Mouse (Mus musculus) brain, adult 2 months (tissue): ENCODE measurements around the gene Ptpn14.

Experiments used
- DNase-seq: peaks from one replicate; pipeline ENCODE4 v3.0.0; 2011; ENCODE audit warnings: low read depth, low spot score

Gene Ptpn14

DNA sequence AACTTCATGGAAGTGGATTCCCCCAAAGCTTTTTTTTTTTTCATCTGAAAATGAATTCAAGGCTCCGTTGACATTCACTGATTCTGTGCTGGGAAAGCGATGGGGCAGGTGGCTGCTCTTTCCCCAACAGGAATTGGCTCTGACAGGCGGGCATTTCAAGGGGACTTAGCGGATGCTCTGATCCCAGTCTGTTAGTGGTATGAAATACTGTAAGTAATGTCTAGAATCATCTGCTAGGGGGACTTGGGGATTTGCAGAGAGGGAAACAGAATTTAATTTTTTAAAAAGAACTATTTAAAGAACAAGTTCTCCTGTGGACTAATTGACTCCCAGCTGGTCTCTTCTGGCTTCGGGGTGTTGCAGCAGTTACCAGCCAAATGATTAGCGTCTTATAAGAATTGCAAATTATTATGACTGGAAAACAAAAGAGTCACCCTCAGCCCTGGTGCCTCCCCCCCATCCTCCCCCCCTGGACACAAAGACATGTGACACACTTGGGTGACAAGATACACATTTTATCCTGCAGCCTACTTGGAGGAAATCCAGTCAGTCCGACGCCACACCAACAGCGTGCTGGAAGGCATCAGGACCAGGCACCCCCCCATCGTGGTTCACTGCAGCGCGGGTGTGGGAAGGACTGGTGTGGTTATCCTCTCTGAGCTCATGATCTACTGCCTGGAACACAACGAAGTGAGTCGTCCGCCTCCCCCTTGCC, 136.9 kb downstream of the Ptpn14 start:
- DNase-seq = peak; percentile 61

DNA sequence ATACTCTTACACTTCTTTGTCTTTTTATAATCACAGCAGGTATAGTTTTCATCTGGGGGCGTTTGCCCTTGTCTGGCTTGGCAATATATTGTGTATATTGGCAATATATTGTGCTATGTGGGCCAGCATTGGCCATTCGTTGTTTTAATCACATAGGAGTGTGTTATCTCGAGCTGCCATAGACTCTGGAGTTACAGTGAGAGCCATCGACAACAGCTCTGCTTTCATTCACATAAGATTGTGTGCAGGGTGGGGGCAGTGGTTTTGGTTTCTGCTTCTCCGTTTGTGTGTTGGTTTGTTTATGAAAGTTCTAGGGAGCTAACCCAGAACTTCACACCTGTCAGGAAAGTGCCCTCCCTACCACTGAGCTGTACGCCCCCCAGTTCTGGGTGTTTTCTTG, 138.6 kb downstream of the Ptpn14 start:
- no peak for DNase-seq

DNA sequence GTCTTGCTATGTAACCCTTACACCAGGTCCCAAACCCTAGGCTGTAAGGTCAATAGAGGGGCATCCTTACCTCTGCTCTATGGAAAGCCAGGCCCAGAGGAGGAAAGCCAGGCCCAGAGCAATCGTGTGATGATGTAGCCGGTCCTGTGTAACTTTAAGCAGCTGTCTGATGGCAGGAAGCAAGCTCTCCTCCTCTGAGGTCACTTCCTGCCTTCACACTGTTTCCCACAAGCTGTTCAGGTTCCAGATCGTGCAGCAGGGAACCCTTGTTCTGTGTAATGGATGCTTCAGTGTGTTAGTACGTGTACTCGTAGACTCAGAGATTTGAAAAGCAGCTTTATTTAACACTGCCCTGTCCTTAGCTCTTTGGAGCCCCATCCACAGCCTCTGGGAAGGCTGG, 139.0 kb downstream of the Ptpn14 start:
- DNase-seq = no peak

DNA sequence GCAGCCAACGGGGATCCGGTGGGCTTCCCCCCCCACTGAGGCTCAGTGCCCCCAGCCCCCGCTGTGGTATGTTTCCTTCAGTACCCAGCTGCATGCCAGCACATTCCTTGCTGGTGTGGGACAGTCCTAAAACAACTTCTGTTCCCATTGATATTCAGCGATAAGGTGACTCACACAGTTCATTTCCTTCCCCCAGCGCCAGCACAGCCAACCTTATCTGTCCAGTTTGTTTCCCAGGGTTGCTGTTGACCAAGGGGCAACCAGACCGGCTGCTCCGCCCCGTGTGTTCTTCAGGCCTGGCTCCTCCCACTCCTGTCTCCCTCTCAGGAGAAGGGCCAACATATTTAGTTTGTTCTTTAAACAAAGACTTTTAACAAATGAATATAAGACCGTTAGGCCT, 139.4 kb downstream of the Ptpn14 start:
- DNase-seq = no peak

DNA sequence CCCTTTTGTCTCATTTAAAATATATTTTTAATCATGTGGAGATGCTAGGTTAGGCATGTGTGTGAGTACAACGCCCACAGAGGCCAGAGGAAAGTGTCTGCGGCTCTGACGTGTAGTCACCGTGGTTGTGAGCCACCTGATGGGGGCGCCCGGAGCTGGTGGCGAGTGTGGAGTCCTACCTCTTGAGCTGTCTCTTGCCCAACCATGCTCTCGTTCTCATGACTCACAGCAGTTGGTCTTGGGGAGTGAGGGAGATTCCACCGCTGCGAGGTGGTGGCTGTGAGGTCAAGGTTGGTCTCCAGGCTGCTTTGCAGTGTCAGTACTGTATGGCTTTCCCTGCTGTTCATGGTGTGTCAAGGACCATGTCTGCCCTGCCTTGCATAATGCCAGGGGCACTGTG, 140.0 kb downstream of the Ptpn14 start:
- no peak for DNase-seq

DNA sequence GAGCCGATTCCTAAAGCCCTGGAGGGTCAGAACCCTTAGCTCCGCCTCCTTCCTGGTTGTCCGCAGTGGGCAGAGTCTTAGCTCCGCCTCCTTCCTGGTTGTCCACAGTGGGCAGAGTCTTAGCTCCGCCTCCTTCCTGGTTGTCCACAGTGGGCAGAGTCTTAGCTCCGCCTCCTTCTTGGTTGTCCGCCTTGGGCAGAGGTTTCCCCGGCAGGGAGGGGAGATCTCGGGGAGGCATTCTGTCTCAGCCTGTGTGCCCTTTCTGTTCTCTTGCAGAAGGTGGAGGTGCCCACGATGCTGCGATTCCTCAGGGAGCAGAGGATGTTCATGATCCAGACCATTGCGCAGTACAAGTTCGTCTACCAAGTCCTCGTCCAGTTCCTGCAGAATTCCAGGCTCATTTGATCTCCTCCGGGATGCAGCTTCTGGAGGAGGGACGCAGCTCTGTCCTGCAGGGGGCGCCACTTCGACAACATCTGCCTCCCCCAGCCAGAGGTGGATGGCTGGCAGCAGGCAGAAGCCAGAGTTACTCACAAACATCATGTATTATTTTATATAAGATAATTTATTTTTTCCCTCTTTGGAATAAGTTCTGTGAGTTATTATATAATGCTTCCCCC, 141.7 kb downstream of the Ptpn14 start:
- DNase-seq = no peak

DNA sequence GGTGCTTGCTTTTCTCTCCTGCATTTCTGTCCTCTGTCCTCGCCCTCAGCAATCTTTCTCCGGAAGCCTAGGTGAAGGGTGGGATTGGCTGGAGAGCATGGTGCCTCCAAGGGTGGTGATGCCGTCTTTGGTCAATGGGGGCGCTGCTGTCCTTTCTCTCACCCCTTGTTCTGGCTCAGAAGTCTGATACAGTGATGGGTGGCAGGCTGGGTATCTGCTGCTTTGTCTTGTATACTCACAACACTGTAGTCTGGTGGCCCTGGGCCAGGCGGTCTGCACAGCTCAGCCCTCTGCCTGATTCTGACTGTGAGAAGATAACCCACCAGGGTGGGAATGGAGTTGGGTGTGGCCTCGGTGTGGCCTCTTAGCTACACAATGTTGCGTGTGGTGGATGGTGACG, 142.5 kb downstream of the Ptpn14 start:
- no peak for DNase-seq

DNA sequence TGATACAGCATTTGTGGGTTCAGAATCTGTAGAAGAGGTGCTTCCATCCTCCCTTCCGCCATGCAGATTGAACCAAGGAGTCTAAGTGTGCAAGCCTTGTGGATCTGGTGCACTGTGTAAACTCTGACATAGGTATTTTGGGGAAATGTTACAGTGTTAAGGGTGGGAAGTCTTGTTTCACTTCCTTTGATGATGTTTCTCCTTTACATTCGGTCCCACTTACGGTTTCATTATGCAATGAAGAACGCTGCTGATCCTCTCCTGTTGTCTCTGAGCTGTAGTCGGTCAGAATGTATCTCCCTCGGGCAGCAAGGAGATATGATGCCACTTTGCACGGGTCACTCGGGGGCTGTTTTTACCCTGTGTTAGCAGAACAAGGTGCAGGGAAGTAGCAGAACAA, 143.6 kb downstream of the Ptpn14 start:
- DNase-seq = no peak

DNA sequence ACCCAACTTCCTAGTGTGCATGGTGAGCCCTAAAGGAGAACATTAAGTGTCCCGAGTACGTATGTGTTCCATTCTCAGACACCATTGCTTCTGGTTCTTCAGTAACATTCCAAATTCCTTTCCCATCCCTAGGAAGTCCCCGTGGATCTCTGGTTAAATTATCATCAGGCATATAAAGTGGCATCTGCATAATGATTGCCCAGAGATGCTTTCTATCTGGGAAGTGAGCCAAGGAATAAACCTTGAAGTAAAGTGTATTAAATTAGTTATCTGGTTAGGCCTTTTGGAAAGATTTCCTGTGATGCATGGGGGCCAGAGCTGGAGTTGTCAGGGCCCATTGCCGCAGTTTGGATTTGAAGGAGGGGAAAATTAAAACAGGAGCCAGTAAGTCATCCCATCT, 144.0 kb downstream of the Ptpn14 start:
- DNase-seq = no peak

DNA sequence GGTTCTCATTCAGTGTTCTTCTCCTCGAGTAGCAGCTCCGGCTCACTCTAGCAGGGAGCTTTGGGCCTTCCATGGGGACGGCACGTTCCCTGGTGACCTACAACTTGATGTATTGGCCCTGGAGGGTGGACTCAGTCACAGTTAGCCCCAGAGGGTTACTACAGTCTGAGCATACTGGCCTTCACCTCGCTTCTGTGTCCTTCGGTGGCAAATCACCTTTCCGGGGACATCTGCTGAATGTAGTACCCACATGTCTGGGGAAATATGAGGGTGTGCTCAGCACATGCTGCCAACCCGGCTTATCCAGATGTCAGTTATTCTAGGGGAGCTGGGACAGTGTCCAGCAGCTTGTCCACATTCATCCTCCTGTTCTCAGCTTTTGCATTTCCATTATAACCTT, 145.5 kb downstream of the Ptpn14 start:
- DNase-seq = no peak

DNA sequence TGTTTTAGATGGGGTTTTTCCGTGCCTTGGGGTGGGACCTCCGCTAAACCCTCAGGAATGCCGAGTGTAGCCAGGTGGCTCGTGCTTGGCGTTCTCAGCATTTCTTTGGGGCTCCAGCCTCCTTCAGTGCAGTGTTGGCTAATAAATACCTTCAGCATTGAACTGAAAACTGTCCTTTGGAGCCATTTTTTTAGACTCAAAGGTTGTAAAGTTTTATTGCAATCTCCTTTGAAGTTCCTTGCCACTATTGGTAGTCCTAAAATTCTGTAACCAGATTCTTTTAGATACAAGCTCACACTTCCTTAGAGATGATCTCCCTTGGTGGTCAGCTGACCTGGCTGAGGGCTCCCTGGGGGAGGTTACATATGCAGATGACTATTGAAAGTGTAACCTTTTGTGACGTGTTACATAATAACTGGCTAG, 147.4 kb downstream of the Ptpn14 start:
- DNase-seq = no peak

DNA sequence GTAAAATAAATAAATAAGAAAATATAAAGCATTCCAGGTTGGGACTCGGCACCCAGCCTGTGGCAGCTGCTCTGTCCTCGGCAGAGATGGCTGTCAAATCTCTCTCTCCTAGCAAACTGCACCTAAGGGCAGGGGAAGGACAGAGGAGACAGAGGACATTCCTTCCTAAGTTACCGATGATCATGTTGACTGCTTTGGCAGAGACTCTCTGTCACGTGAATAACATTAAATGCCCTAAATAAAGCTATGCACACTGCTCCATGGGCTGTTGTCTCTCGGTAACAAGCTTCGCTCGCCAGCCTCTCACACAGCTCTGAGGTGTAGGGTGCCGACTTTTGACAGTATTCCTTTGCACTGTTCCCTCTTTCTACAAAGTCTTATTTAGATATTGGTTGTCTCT, 148.1 kb downstream of the Ptpn14 start:
- DNase-seq = no peak

DNA sequence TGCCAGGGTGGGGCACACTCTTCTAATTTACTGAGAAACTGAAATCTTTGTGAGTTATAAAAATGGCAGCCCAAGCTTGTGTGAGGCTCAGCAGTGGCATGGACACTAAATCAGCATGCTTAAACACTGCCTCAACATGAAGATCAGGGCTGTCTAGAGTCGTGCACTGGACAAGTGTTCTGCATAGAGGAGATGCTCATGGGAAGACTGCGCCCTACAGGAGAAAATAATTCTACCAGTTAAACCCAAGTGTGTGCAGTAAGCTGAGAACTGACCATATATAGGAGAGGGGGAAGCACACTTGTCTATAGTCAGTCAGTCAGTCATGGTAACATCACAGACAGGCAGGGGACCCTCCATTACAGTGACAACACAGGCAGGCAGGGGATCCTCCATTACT, 151.1 kb downstream of the Ptpn14 start:
- DNase-seq = peak; percentile 29

DNA sequence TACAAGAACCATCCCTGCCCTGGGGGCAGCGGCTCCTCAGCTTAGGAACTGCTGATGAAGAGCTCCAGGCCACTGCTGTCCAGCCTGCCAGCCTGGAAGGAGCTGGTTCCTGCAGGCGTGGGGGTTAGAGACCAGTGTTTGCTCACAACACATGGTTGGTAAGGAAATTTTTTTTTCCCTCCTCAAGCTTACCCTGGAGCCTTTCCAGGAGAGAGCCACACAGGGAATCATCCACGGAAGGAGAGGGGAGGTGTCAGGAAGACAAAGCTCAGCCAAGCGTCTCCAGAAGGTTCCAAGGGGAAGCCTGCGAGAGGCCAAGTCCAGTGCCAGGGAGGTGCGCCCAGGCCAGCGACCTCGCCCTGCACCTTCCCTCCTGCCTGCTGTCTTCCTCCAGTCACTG, 151.9 kb downstream of the Ptpn14 start:
- DNase-seq = peak; percentile 88

DNA sequence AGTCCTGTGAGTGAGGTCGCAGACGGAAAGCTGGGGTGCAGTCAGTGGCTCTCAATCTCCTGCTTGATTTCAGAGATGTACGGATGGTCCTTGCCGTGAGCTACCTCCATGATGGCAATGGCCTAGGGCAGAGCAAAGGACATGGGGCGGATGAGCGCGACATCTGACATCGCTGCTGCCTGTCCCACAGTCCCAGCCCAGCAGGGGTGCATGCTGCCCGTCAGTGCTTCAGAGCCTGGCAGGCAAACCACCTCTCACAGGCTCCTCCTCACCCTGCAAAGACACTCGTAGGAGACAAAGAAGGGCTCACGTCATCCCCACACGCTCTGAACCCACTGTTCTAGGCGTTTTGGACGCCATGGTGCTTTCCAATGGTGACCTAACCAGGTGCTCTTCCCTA, 152.7 kb downstream of the Ptpn14 start:
- no peak for DNase-seq

DNA sequence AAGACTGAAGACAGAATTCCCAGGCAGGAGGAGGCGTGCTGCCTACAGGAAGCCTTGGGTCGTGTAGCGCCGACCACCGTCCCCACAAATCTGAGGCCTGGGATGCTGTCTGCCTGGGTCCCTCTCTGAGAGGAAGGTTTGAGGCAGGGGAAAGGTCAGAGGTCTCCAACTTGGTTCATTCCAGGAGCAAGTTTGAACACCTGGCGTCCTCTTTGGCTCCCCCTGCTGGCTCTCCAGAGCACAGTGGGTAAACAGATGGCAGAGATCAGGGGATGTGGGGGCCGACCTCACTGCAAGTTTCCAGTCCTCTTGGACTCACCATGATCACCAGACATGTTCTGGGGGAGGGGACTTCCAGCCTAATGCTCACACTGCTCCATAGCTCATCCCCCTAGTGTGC, 154.8 kb downstream of the Ptpn14 start:
- peak; percentile 46 for DNase-seq

DNA sequence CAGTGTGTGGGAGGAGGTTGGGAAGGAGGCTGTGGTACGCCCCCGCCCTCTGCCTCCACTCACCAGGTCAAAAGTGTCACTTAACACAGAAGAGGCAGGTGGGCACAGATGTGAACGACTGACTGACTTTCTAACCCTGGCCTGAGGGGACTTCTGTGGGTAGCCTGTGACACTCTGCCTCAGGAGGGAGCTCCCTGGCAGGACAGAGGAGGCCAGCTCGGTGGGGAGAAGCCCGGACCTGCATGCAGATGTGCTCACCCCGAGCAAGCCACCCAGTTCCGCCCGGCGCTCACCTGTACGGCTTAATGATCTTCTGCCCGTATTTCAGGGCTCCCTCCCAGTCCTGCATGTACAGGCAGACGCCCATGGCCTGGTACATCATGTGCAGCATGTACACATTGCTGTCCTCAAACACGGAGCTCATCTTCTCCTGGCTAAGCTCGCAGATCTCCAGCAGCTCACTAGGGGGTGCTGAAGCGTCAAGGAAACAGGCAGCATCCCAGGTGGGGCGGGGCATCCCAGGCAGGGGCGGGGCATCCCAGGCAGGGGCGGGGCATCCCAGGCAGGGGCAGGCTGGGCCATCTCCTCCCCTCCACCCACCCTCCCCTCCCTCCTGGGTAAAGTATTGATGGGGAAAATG, 155.6 kb downstream of the Ptpn14 start:
- peak; percentile 73 for DNase-seq

DNA sequence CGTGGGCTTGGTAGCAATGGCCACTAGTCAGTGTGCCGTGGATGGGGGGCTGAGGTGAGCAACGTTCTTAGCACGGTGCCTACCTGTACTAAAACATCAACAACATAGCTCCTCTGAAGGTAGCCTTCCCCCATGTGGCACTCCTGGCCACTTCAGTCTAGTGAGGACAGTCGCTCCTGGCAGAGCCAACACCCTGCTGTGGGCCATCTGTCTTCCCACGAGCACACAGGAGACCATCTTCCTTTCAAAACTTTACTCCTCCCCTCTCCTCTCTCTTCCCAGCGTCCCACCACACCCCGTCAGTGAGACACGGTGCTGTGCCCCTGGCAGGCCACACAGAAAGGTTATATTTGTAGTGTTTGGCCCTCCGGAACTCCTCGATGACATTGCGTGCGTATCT, 156.9 kb downstream of the Ptpn14 start:
- peak; percentile 89 for DNase-seq

DNA sequence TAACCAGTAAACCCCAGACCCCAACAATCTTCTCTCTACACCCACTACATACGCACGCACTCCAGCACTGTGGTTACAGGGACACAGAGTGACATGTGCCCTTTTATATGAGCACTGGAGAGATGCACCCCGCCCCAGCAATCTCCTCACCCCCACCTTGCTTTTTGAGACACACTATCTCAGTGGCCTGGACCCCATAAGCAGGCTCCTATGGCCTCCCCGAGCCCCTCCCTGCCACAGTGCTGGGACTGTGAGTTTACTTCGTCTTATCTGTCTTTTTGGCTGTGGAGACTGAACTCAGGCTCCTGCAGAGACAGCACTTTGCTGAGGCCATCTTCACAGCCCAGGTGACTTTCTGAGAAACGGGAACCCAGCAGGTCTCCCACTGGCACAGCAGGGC, 157.9 kb downstream of the Ptpn14 start:
- DNase-seq = no peak

DNA sequence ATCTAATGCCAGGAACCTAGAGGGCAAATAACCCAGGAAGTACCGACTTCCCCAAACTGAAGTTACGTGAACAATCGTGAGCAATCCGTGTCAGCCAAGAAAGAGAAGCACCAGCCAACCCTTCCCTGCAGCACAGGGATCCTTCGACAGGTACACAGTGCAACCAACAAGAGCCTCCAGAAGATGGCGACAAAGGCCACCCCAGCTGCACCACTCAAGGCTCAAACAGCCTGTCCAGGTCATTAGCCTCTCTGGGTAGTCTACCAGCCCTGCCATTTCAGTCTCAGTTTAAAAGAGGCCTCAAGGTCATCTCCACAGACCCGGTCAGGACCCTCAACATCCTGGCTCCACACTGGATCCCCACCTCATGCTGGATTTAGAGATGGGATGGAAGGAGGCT, 159.4 kb downstream of the Ptpn14 start:
- DNase-seq = peak; percentile 86

DNA sequence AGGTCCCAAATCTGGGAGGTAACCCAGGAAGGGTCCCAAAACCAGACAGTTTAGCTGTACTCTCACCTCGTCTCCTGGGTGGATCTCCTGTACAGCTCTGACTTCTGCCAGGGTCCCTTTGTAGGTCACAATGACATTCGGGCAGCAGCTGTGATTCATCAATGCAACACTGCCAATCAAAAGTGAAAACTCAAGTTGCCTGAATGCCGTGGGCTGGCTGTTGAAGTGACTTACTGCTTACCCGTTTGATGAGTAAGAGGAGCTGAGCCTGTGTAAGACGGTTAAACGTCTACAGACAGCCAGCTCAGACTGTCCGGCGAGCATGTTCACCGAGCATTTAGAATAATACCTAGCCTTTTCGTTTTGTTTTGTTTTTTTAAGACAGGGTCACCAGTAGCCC, 160.7 kb downstream of the Ptpn14 start:
- DNase-seq = no peak

DNA sequence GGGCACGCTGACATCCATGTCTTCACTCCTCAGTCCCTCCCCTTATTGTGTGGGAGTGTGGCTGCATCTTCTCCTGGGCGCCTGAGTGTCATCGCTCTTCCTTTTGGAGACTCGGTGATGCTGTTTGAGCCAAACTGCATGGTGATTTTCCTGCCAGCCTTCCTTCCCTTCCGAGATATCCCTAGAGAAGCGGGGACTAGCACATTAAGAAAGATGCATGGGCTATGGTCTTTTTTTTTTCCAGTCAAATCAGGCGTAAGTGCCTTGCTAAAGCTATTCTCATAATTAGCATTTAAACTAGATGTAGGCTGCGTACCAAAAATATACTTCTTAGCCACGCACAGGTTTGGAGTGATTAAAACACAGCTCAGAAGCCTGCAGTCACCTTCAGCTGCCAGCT, 166.1 kb downstream of the Ptpn14 start:
- DNase-seq = peak; percentile 70

DNA sequence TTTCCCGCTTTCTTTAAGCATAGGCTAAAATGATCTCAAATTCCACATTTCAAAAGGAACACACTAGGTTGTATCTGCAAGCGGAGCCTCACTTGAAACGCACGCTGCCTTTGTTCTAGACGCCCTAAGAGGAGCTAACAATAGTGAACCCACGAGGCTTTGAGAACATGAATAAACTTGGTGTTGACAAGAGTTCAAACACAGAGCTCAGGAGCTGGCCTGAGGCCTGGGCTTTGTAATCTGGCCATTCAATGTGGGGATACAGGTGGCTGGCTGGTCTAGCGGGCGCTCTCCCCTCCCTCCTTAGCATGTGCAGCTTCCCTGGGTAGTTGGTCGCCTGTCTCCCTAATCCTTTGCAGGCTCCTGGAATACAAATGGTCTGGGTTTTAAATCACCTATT, 169.8 kb downstream of the Ptpn14 start:
- DNase-seq = no peak
